Mouse (Mus musculus) adrenal gland, adult 2 months (tissue): Measurements from ENCODE around the gene Ngb. TPM values are rescaled to one million over a fixed set of nuclear protein-coding genes. Genes with fewer than 3 reads are reported as not detected.
A peak's percentile ranks its signal among the peaks of the same experiment; 100 is the strongest.

ENCODE experiments used
- DNase-seq: peaks from one replicate; pipeline ENCODE4 v3.0.0; 2021
- polyA plus RNA-seq: library from polyadenylated mRNA; depleted of rRNA; stranded (reverse); fragments of >200 nt; gene quantifications from 2 replicates; pipeline ENCODE4 v1.2.3, GENCODE M21; 2012; rRNA removed
- total RNA-seq, 2 experiments: library from RNA; stranded (reverse); gene quantifications; 2 replicates each; pipeline ENCODE4 v1.2.3; 2021

Gene Ngb
- total and polyA plus RNA-seq, 3 experiments, result 1.9 to 4.0 (median 2.3) TPM

GRCm38 (mm10) chr12:87091916-87092315 lies 10.4 kb downstream of the Ngb start:
- no peak for DNase-seq

- no peak for DNase-seq
Measured at GRCm38 (mm10) chr12:87089701-87090100, 12.6 kb downstream of the Ngb start.

- DNase-seq, result no peak
Measured at GRCm38 (mm10) chr12:87089255-87089654, 13.1 kb downstream of the Ngb start.

GRCm38 (mm10) chr12:87088331-87088730 lies 14.0 kb downstream of the Ngb start:
- DNase-seq, result no peak

GRCm38 (mm10) chr12:87087236-87087635 lies 15.1 kb downstream of the Ngb start:
- no peak for DNase-seq

GRCm38 (mm10) chr12:87082797-87083196 lies 19.5 kb downstream of the Ngb start:
- no peak for DNase-seq

GRCm38 (mm10) chr12:87076610-87077009 lies 25.7 kb downstream of the Ngb start:
- no peak for DNase-seq

GRCm38 (mm10) chr12:87070520-87070919 lies 31.8 kb downstream of the Ngb start:
- no peak for DNase-seq

GRCm38 (mm10) chr12:87066429-87066828 lies 35.9 kb downstream of the Ngb start:
- DNase-seq, result no peak

- no peak for DNase-seq
Measured at GRCm38 (mm10) chr12:87065446-87065845, 36.9 kb downstream of the Ngb start.

GRCm38 (mm10) chr12:87057066-87057465 lies 45.3 kb downstream of the Ngb start:
- DNase-seq, result peak; percentile 24

GRCm38 (mm10) chr12:87054873-87055272 lies 47.5 kb downstream of the Ngb start:
- DNase-seq, result no peak

GRCm38 (mm10) chr12:87052661-87053321 lies 49.5 kb downstream of the Ngb start:
- DNase-seq, result peak; percentile 79

- no peak for DNase-seq
Measured at GRCm38 (mm10) chr12:87047536-87047935, 54.8 kb downstream of the Ngb start.

Other genes with a start within 250 kb of the Ngb start
- 10 to 100 TPM; 51.1 to 79.5 TPM for gene Irf2bpl, start 217.7 kb downstream of the Ngb start, total RNA-seq
- gene Irf2bpl, start 217.7 kb downstream of the Ngb start, polyA plus RNA-seq, result 121 and 122 TPM in 2 replicates
- 10 to 100 TPM; 17.9 to 29.3 TPM for gene Cipc, start 155.5 kb downstream of the Ngb start, total RNA-seq
- 38.5 and 39.8 TPM in 2 replicates for gene Cipc, start 155.5 kb downstream of the Ngb start, polyA plus RNA-seq
- 1 to 10 TPM; 1.2 to 1.4 TPM for gene Zdhhc22, start 112.1 kb downstream of the Ngb start, total RNA-seq
- 3.1 and 5.2 TPM in 2 replicates for gene Zdhhc22, start 112.1 kb downstream of the Ngb start, polyA plus RNA-seq
- 1 to 10 TPM; 1.3 to 2.4 TPM for gene Tmem63c, start 81.2 kb downstream of the Ngb start, total RNA-seq
- gene Tmem63c, start 81.2 kb downstream of the Ngb start, polyA plus RNA-seq, result 1.0 and 1.8 TPM in 2 replicates
- gene Gstz1, start 44.6 kb upstream of the Ngb start, total RNA-seq, result 100 to 1,000 TPM; 133 to 179 TPM
- 93.7 and 100 TPM in 2 replicates for gene Gstz1, start 44.6 kb upstream of the Ngb start, polyA plus RNA-seq
- gene Pomt2, start 45.4 kb upstream of the Ngb start, total RNA-seq, result 10 to 100 TPM; 13.0 to 13.5 TPM
- 12.7 and 13.6 TPM in 2 replicates for gene Pomt2, start 45.4 kb upstream of the Ngb start, polyA plus RNA-seq
- 1 to 10 TPM; 1.8 to 2.9 TPM for gene Samd15, start 97.2 kb upstream of the Ngb start, total RNA-seq
- gene Samd15, start 97.2 kb upstream of the Ngb start, polyA plus RNA-seq, result 0.27 TPM in 1 of 2 replicates, not detected in the other
- 10 to 100 TPM; 25.7 to 28.6 TPM for gene Tmed8, start 97.9 kb upstream of the Ngb start, total RNA-seq
- 4.3 and 5.6 TPM in 2 replicates for gene Tmed8, start 97.9 kb upstream of the Ngb start, polyA plus RNA-seq
- 1 to 10 TPM in 1 of 2 experiments, under 1 TPM in 1; 0.76 to 1.4 TPM for gene Noxred1, start 136.2 kb upstream of the Ngb start, total RNA-seq
- gene Noxred1, start 136.2 kb upstream of the Ngb start, polyA plus RNA-seq, result 0.22 TPM in 1 of 2 replicates, not detected in the other
- gene Vipas39, start 163.7 kb upstream of the Ngb start, total RNA-seq, result 10 to 100 TPM; 38.0 to 40.9 TPM
- 14.1 and 14.2 TPM in 2 replicates for gene Vipas39, start 163.7 kb upstream of the Ngb start, polyA plus RNA-seq
- gene Ahsa1, start 163.9 kb upstream of the Ngb start, total RNA-seq, result 100 to 1,000 TPM; 160 to 227 TPM
- 33.4 and 41.8 TPM in 2 replicates for gene Ahsa1, start 163.9 kb upstream of the Ngb start, polyA plus RNA-seq
- not detected for gene Ism2, start 197.2 kb upstream of the Ngb start, total RNA-seq
- 0.07 and 0.16 TPM in 2 replicates for gene Ism2, start 197.2 kb upstream of the Ngb start, polyA plus RNA-seq